Mouse (Mus musculus) bone marrow macrophage, adult 2 months (primary cell): ENCODE results near the gene Dennd5a. TPM values are rescaled to one million over a fixed set of nuclear protein-coding genes. Genes with fewer than 3 reads are reported as not detected.
"Not testable (repeated sequence)": the region's sequence is repeated elsewhere in the genome, so short reads cannot be mapped to it uniquely, and the experiment has no call there.

ENCODE experiments used
- H3K27ac ChIP-seq: 2 replicates; pipeline ENCODE4 v1.5.1; 2012; ENCODE audit warnings: low read depth, low read length; ENCODE audit not compliant: insufficient read depth
- H3K4me1 ChIP-seq: 2 replicates; pipeline ENCODE4 v1.6.1; 2012; ENCODE audit warnings: low read length; ENCODE audit not compliant: control insufficient read depth, insufficient read depth
- H3K4me3 ChIP-seq: 2 replicates; pipeline ENCODE4 v1.5.1; 2012; ENCODE audit warnings: mild to moderate bottlenecking, low read length, moderate library complexity; ENCODE audit not compliant: insufficient read depth
- CTCF ChIP-seq: IDR thresholded peaks from 2 replicates; pipeline ENCODE4 v1.5.1; 2012; ENCODE audit warnings: low read depth, mild to moderate bottlenecking, low read length, moderate library complexity
- POLR2A ChIP-seq: IDR thresholded peaks from 2 replicates; pipeline ENCODE4 v1.6.1; 2012; ENCODE audit warnings: mild to moderate bottlenecking, low read depth, low read length, borderline replicate concordance
- polyA plus RNA-seq: library from polyadenylated mRNA; stranded (reverse); fragments of >200 nt; gene quantifications from 2 replicates; pipeline ENCODE4 v1.2.4, GENCODE M21; 2012; ENCODE audit not compliant: missing spikeins, insufficient read depth, insufficient read length

Dennd5a gene
- polyA plus RNA-seq, 1 experiment, result 159 TPM

DNA sequence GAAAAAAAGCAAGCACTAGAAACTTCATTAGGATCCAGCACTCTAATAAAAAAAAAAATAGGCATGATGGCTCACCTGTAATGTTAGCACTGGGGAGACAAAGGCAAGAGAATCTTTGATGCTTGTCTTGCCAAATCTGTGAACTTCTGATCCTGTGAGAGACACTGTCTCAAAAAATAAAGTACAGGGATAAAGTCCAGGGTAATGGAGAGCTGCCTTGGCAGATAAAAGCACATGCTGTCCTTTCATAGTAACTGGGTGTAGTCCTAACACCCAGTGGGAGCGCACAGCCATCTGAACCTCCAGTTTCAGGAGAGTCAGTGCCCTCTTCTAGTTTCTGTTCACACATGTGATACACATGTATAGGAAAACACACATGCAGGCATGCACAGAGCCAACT, 31.0 kb upstream of the Dennd5a start:
- TF ChIP-seq POLR2A (no peak), CTCF (no peak)
- peaks cover 18% of the 10 kb centered on the region for H3K4me1 ChIP-seq
- H3K27ac ChIP-seq, result no peak overlapping the region
- no peak overlapping the region for H3K4me3 ChIP-seq

DNA sequence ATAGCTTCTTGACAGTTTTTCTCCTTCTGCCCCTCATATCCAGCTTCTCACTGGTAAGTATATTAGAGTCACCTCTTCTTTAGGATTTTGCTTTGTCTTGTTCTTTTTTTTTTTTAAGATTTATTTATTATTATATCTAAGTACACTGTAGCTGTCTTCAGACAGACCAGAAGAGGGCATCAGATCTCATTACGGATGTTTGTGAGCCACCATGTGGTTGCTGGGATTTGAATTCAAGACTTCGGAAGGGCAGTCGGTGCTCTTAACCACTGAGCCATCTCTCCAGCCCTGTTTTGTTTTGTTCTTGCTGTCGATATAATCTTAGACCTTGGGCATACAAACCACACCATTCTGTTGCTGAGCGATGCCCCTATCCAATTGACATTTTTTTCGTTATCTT, 26.5 kb upstream of the Dennd5a start, which contains the start of gene Tmem41b:
Tmem41b (minus strand) TSS at position 155 of the 400 bp plus-strand sequence.
- Histone ChIP-seq H3K4me3 (peak within 1 kb of the TSS; percentile 83), H3K27ac (peak within 1 kb of the TSS; percentile 50)
- not testable (repeated sequence) for H3K4me1 ChIP-seq

DNA sequence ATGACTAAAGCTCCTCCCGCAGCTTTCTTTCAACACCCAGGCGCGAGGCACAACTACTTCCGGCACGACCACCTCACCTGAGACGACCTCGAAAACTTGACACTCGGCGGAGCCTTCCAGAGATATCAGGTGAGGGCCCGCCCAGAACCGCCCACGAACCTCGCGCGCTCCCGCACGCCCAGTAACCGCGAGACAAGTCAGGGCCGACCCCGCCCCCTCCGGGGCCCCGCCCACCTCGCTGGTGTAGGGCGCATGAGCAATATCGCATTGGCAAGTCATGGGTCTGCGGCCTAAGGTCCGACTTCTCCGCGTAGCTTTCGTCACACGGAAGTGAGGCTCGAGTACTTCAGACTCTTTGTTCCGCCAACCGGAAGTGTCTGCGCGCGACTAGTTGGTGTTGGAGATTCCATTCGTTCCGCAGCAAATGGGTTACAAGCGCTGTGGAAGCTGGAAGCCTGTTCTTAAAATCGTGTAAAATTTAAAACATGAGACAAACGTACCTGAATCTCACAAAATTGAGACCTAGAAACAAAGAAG, 25.9 kb upstream of the Dennd5a start:
- peak overlapping the region; percentile 50 for H3K27ac ChIP-seq
- peak overlapping the region; percentile 83 for H3K4me3 ChIP-seq
- no peak for TF ChIP-seq POLR2A
- no peak for TF ChIP-seq CTCF
- peaks cover 3% of the 10 kb centered on the region for H3K4me1 ChIP-seq

DNA sequence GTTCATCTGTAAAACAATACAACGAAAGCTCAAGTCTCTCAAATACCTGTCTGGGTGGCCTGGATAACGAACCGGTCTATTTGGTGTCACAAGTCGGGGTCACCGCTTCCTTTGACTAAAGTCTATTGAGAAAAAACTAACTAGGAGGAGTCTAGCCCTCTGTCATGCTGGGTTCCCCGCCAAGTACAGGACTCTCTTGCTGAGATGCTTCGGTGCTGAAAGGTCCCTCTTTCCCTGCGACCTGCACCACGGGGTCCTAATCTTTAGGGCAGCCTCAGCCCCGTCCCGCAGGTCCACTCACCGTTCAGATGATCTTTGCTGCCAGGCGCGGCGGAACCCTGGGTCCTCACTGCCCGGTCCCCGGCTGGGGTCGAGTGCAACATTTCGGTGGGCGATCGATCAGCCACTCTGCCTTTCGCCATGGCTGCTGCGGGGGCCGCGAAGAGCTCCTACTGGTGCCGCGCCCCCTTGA, 25.4 kb upstream of the Dennd5a start:
- H3K27ac ChIP-seq, result peak overlapping the region; percentile 33
- peak overlapping the region; percentile 83 for H3K4me3 ChIP-seq
- no peak for TF ChIP-seq CTCF
- no peak for TF ChIP-seq POLR2A
- peaks cover 2% of the 10 kb centered on the region; the same call in 1 of the 2 replicates for H3K4me1 ChIP-seq

DNA sequence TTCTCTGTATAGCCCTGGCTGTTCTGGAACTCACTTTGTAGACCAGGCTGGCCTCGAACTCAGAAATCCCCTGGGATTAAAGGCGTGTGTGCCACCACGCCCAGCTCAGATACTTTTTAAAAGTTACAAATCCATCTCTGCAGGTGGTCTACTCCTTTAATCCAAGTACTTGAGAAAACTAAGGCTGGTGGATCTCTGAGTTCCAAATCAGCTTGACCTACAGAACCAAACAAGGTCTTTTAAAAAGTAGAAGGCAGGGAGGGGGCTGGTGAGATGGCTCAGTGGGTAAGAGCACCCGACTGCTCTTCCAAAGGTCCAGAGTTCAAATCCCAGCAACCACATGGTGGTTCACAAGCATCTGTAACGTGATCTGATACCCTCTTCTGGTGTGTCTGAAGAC, 24.3 kb upstream of the Dennd5a start:
- H3K27ac ChIP-seq, H3K4me1 ChIP-seq, H3K4me3 ChIP-seq: not testable (repeated sequence)

DNA sequence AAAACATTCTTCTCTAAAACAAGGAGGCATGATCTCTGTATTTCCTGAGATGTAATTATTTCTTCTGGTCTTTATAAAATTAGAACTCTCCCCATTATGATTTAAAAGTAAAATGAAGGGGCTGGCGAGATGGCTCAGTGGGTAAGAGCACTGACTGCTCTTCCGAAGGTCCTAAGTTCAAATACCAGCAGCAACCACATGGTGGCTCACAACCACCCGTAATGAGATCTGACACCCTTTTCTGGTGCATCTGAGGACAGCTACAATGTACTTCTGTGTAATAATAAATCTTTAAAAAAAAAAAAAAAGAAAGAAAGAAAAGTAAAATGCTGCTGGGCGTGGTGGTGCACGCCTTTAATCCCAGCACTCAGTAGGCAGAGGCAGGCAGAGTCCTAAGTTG, 16.9 kb upstream of the Dennd5a start:
- H3K4me3 ChIP-seq, H3K4me1 ChIP-seq: not testable (repeated sequence)
- peak overlapping the region; percentile 1; the same call in 1 of the 2 replicates for H3K27ac ChIP-seq
- 0 out of 2 replicates have a peak, but pooled peaks have one; percentile 22 for TF ChIP-seq CTCF

DNA sequence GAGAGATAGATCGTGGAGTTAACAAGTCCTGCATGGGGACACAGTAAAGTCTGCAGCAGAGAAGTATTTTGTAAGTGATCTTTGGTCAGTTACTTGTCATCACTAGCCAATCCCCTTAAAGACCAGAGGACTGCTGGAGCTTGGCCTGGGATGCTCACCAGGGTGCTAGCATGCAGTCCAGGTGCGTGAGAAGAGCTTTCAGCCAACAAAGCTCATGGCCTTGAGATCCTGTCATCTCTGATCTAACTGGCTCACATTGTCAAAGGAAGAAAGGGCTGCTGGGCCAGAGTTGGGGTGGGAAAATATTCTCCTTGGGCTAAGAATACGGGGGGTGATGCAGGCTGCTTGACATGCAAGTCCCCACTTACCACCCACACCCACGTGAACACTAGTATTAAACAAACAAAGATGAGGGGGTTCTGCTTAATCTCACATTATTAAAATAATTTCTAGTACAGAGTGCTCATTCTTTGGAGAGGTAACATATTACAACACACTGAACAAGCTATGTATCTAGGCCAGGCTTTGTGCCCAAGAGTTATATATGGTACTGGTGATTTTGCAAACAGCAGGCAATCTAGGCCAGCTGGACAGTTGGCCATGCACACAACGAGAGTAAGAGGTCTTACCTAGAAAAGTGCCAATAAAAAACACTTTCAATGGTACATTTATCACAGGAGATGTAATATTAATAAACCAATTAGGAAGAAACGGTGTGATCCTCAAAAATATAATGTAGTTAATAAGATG, 15.9 kb upstream of the Dennd5a start:
- Histone ChIP-seq H3K27ac (no peak overlapping the region), H3K4me3 (no peak overlapping the region), H3K4me1 (peaks cover 7% of the 10 kb centered on the region)
- TF ChIP-seq POLR2A, result no peak
- TF ChIP-seq CTCF, result no peak

DNA sequence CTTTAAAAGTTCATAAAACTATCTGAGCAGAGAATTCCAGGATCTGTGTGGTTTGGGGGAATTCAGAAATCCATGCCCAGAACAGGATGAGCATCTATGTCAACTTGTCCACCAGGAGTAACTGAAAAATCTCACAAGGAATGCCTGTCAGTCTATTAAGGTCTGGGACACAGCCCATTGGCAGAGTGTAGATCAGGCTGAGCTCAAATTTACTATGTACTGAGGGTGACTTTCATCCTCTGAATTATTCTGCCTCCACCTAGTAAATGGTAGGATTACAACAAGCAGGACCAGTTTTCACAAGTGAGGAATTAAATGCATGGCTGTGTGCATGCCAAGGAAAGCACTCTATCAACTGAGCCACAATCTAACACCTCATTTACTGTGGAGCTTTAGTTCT, 9.3 kb upstream of the Dennd5a start:
- TF ChIP-seq POLR2A (no peak), CTCF (no peak)
- Histone ChIP-seq H3K4me1 (peaks cover 12% of the 10 kb centered on the region), H3K4me3 (no peak overlapping the region), H3K27ac (no peak overlapping the region)

GRCm38 (mm10) chr7:109968924-109969450, 8.7 kb upstream of the Dennd5a start:
- no peak overlapping the region for H3K4me3 ChIP-seq
- peaks cover 12% of the 10 kb centered on the region for H3K4me1 ChIP-seq
- no peak overlapping the region for H3K27ac ChIP-seq
- TF ChIP-seq POLR2A (no peak), CTCF (no peak)

- H3K4me3 ChIP-seq, result no peak overlapping the region
- H3K27ac ChIP-seq, result no peak overlapping the region
- TF ChIP-seq CTCF (no peak), POLR2A (no peak)
- peaks cover 12% of the 10 kb centered on the region for H3K4me1 ChIP-seq
Observed at GRCm38 (mm10) chr7:109967805-109968579, 7.7 kb upstream of the Dennd5a start.
